Mouse (Mus musculus): Measurements from ENCODE around the gene P3h3.

DNA sequence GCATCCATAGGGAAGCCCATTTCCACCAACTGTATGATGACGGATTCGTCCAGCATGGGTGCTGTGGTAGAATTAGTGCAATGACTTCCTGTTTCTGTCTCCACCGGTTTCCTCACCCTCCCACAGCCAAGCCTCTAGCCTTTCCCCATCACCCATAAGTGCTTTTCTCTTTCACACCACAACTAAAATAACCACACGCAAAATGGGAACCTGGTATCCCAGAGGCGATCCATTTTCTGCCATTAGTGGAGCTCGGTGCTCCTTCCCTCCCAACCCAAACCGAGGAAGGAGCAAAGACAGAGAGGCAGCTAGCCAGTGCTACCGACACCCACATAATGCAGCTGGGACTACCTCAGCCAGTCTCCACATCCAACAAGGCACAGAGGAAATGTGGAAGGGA is 39.6 kb downstream of the P3h3 start:
- TF ChIP-seq CTCF (IDR thresholded peaks at IDR 0.05; ENCODE audit: extremely low read depth, insufficient read depth, insufficient read length, insufficient replicate concordance) (no peak), POLR2A (IDR thresholded peaks at IDR 0.05; ENCODE audit: low read depth, low read length) (no peak)
